Mouse (Mus musculus): ENCODE results near the gene Ezh1. TPM values are rescaled to one million over a fixed set of nuclear protein-coding genes. Genes with fewer than 3 reads are reported as not detected.
A peak's percentile ranks its signal among the peaks of the same experiment; 100 is the strongest.

Ezh1 gene
- polyA plus RNA-seq, 1 experiment from 2014 or later, result 12.4 TPM

GRCm38 (mm10) chr11:101199555-101199954, 26.7 kb downstream of the Ezh1 start:
- Histone ChIP-seq H3K9me3 (ENCODE audit: control insufficient read depth, low read length) (no peaks in the 10 kb centered on the region), H3K9ac (ENCODE audit: low read depth, low read length) (no peak overlapping the region), H3K36me3 (ENCODE audit: control insufficient read depth, insufficient read depth, low read length) (peaks cover 4% of the 10 kb centered on the region), H3K4me2 (no peak overlapping the region), H3K27ac (ENCODE audit: low read depth, low read length) (0 out of 2 replicates have a peak overlapping the region, but pooled peaks have one; percentile 13), H3K27me3 (replicated peaks; ENCODE audit: control insufficient read depth, insufficient read depth, low read length) (no peaks in the 10 kb centered on the region), H3K4me1 (replicated peaks; ENCODE audit: control insufficient read depth, insufficient read depth, low read length) (0 out of 2 replicates have a peak, but pooled peaks cover 3% of the 10 kb centered on the region), H3K4me3 (ENCODE audit: low read depth, low read length) (no peak overlapping the region)
- DNase-seq (ENCODE audit: low spot score) (no peak), ATAC-seq (replicated peaks; ENCODE audit: low FRiP score) (peak; percentile 75)
- WGBS, result 77% methylated on average over 3 of the region's 3 CpGs

- H3K9me3 ChIP-seq (ENCODE audit: control insufficient read depth, low read length), result no peaks in the 10 kb centered on the region
- H3K36me3 ChIP-seq (ENCODE audit: control insufficient read depth, insufficient read depth, low read length), result peaks cover 4% of the 10 kb centered on the region
- H3K27ac ChIP-seq (ENCODE audit: low read depth, low read length), result no peak overlapping the region
- peaks cover 9% of the 10 kb centered on the region for H3K4me1 ChIP-seq (replicated peaks; ENCODE audit: control insufficient read depth, insufficient read depth, low read length)
- no peaks in the 10 kb centered on the region for H3K27me3 ChIP-seq (replicated peaks; ENCODE audit: control insufficient read depth, insufficient read depth, low read length)
- DNase-seq (ENCODE audit: low spot score), result no peak
- H3K4me3 ChIP-seq (ENCODE audit: low read depth, low read length), result no peak overlapping the region
- WGBS, result 88% methylated on average over 8 of the region's 8 CpGs
- no peak for ATAC-seq (replicated peaks; ENCODE audit: low FRiP score)
- H3K4me2 ChIP-seq, result no peak overlapping the region
- no peak overlapping the region for H3K9ac ChIP-seq (ENCODE audit: low read depth, low read length)
Observed at GRCm38 (mm10) chr11:101196175-101196574, 30.1 kb downstream of the Ezh1 start.

GRCm38 (mm10) chr11:101195571-101195970, 30.7 kb downstream of the Ezh1 start:
- Histone ChIP-seq H3K4me1 (replicated peaks; ENCODE audit: control insufficient read depth, insufficient read depth, low read length) (peaks cover 15% of the 10 kb centered on the region), H3K27me3 (replicated peaks; ENCODE audit: control insufficient read depth, insufficient read depth, low read length) (no peaks in the 10 kb centered on the region), H3K27ac (ENCODE audit: low read depth, low read length) (no peak overlapping the region), H3K36me3 (ENCODE audit: control insufficient read depth, insufficient read depth, low read length) (peaks cover 4% of the 10 kb centered on the region), H3K4me3 (ENCODE audit: low read depth, low read length) (no peak overlapping the region), H3K9me3 (ENCODE audit: control insufficient read depth, low read length) (no peaks in the 10 kb centered on the region), H3K4me2 (no peak overlapping the region), H3K9ac (ENCODE audit: low read depth, low read length) (no peak overlapping the region)
- ATAC-seq (replicated peaks; ENCODE audit: low FRiP score) (no peak), DNase-seq (ENCODE audit: low spot score) (no peak)
- 84% methylated on average over 8 of the region's 8 CpGs for WGBS

- no peaks in the 10 kb centered on the region for H3K27me3 ChIP-seq (replicated peaks; ENCODE audit: control insufficient read depth, insufficient read depth, low read length)
- H3K9ac ChIP-seq (ENCODE audit: low read depth, low read length), result no peak overlapping the region
- 58% methylated on average over 1 of the region's 1 CpGs for WGBS
- no peak overlapping the region for H3K4me3 ChIP-seq (ENCODE audit: low read depth, low read length)
- H3K4me2 ChIP-seq, result no peak overlapping the region
- H3K4me1 ChIP-seq (replicated peaks; ENCODE audit: control insufficient read depth, insufficient read depth, low read length), result peaks cover 20% of the 10 kb centered on the region
- no peaks in the 10 kb centered on the region for H3K9me3 ChIP-seq (ENCODE audit: control insufficient read depth, low read length)
- no peak for DNase-seq (ENCODE audit: low spot score)
- H3K36me3 ChIP-seq (ENCODE audit: control insufficient read depth, insufficient read depth, low read length), result peaks cover 4% of the 10 kb centered on the region
- H3K27ac ChIP-seq (ENCODE audit: low read depth, low read length), result no peak overlapping the region
- ATAC-seq (replicated peaks; ENCODE audit: low FRiP score), result no peak
Observed at GRCm38 (mm10) chr11:101195101-101195500, 31.2 kb downstream of the Ezh1 start.

GRCm38 (mm10) chr11:101194643-101195042, 31.6 kb downstream of the Ezh1 start:
- 87% methylated on average over 6 of the region's 6 CpGs for WGBS
- no peak overlapping the region for H3K4me2 ChIP-seq
- H3K27ac ChIP-seq (ENCODE audit: low read depth, low read length), result no peak overlapping the region
- peaks cover 21% of the 10 kb centered on the region for H3K4me1 ChIP-seq (replicated peaks; ENCODE audit: control insufficient read depth, insufficient read depth, low read length)
- H3K9ac ChIP-seq (ENCODE audit: low read depth, low read length), result no peak overlapping the region
- no peak for DNase-seq (ENCODE audit: low spot score)
- H3K36me3 ChIP-seq (ENCODE audit: control insufficient read depth, insufficient read depth, low read length), result peaks cover 4% of the 10 kb centered on the region
- no peaks in the 10 kb centered on the region for H3K27me3 ChIP-seq (replicated peaks; ENCODE audit: control insufficient read depth, insufficient read depth, low read length)
- H3K4me3 ChIP-seq (ENCODE audit: low read depth, low read length), result no peak overlapping the region
- H3K9me3 ChIP-seq (ENCODE audit: control insufficient read depth, low read length), result no peaks in the 10 kb centered on the region
- no peak for ATAC-seq (replicated peaks; ENCODE audit: low FRiP score)

GRCm38 (mm10) chr11:101194137-101194536, 32.1 kb downstream of the Ezh1 start:
- Histone ChIP-seq H3K36me3 (ENCODE audit: control insufficient read depth, insufficient read depth, low read length) (peaks cover 4% of the 10 kb centered on the region), H3K4me1 (replicated peaks; ENCODE audit: control insufficient read depth, insufficient read depth, low read length) (peaks cover 24% of the 10 kb centered on the region), H3K27me3 (replicated peaks; ENCODE audit: control insufficient read depth, insufficient read depth, low read length) (no peaks in the 10 kb centered on the region), H3K9me3 (ENCODE audit: control insufficient read depth, low read length) (no peaks in the 10 kb centered on the region), H3K9ac (ENCODE audit: low read depth, low read length) (no peak overlapping the region), H3K4me2 (no peak overlapping the region), H3K4me3 (ENCODE audit: low read depth, low read length) (no peak overlapping the region), H3K27ac (ENCODE audit: low read depth, low read length) (no peak overlapping the region)
- WGBS, result 78% methylated on average over 5 of the region's 5 CpGs
- DNase-seq (ENCODE audit: low spot score) (no peak), ATAC-seq (replicated peaks; ENCODE audit: low FRiP score) (no peak)

GRCm38 (mm10) chr11:101193076-101193475, 33.2 kb downstream of the Ezh1 start:
- DNase-seq (ENCODE audit: low spot score) (no peak), ATAC-seq (replicated peaks; ENCODE audit: low FRiP score) (no peak)
- Histone ChIP-seq H3K27ac (ENCODE audit: low read depth, low read length) (no peak overlapping the region), H3K36me3 (ENCODE audit: control insufficient read depth, insufficient read depth, low read length) (peaks cover 2% of the 10 kb centered on the region), H3K4me2 (no peak overlapping the region), H3K27me3 (replicated peaks; ENCODE audit: control insufficient read depth, insufficient read depth, low read length) (no peaks in the 10 kb centered on the region), H3K4me1 (replicated peaks; ENCODE audit: control insufficient read depth, insufficient read depth, low read length) (peaks cover 32% of the 10 kb centered on the region), H3K9ac (ENCODE audit: low read depth, low read length) (no peak overlapping the region), H3K4me3 (ENCODE audit: low read depth, low read length) (no peak overlapping the region), H3K9me3 (ENCODE audit: control insufficient read depth, low read length) (no peaks in the 10 kb centered on the region)
- WGBS, result 89% methylated on average over 7 of the region's 7 CpGs

GRCm38 (mm10) chr11:101192646-101193045, 33.6 kb downstream of the Ezh1 start:
- Histone ChIP-seq H3K27me3 (replicated peaks; ENCODE audit: control insufficient read depth, insufficient read depth, low read length) (no peaks in the 10 kb centered on the region), H3K9ac (ENCODE audit: low read depth, low read length) (no peak overlapping the region), H3K4me2 (no peak overlapping the region), H3K9me3 (ENCODE audit: control insufficient read depth, low read length) (no peaks in the 10 kb centered on the region), H3K27ac (ENCODE audit: low read depth, low read length) (no peak overlapping the region), H3K4me3 (ENCODE audit: low read depth, low read length) (no peak overlapping the region), H3K36me3 (ENCODE audit: control insufficient read depth, insufficient read depth, low read length) (peaks cover 2% of the 10 kb centered on the region), H3K4me1 (replicated peaks; ENCODE audit: control insufficient read depth, insufficient read depth, low read length) (peaks cover 32% of the 10 kb centered on the region)
- ATAC-seq (replicated peaks; ENCODE audit: low FRiP score), result no peak
- WGBS, result 96% methylated on average over 6 of the region's 6 CpGs
- no peak for DNase-seq (ENCODE audit: low spot score)

GRCm38 (mm10) chr11:101191919-101192470, 34.3 kb downstream of the Ezh1 start:
- Histone ChIP-seq H3K9ac (ENCODE audit: low read depth, low read length) (no peak overlapping the region), H3K36me3 (ENCODE audit: control insufficient read depth, insufficient read depth, low read length) (peaks cover 2% of the 10 kb centered on the region), H3K27me3 (replicated peaks; ENCODE audit: control insufficient read depth, insufficient read depth, low read length) (no peaks in the 10 kb centered on the region), H3K4me3 (ENCODE audit: low read depth, low read length) (no peak overlapping the region), H3K9me3 (ENCODE audit: control insufficient read depth, low read length) (no peaks in the 10 kb centered on the region), H3K4me2 (no peak overlapping the region), H3K27ac (ENCODE audit: low read depth, low read length) (peak overlapping the region; percentile 52; the same call in 1 of the 2 replicates), H3K4me1 (replicated peaks; ENCODE audit: control insufficient read depth, insufficient read depth, low read length) (peaks cover 32% of the 10 kb centered on the region)
- ATAC-seq (replicated peaks; ENCODE audit: low FRiP score) (no peak), DNase-seq (ENCODE audit: low spot score) (no peak)
- WGBS, result 86% methylated on average over 4 of the region's 4 CpGs

Data from liver, embryonic 11.5 days (tissue).